Mouse (Mus musculus) hindbrain, embryonic 10.5 days (tissue): ENCODE measurements around the gene Siah1b. TPM values are rescaled to one million over a fixed set of nuclear protein-coding genes. Genes with fewer than 3 reads are reported as not detected.

Experiments
- polyA plus RNA-seq: library from polyadenylated mRNA; unstranded; fragments of >200 nt; fragmentation: Nextera tagmentation; extraction: Ambion mirVana; gene quantifications from 2 replicates; pipeline ENCODE4 v1.2.1, GENCODE M21; 2016

Siah1b gene
- polyA plus RNA-seq, 1 experiment from 2014 or later, result 42.0 TPM

Other genes with a start within 250 kb of the Siah1b start
- gene Ap1s2, start 167.5 kb downstream of the Siah1b start, polyA plus RNA-seq, result 28.7 and 31.8 TPM in 2 replicates
- gene Zrsr2, start 117.8 kb downstream of the Siah1b start, polyA plus RNA-seq, result 53.7 and 61.9 TPM in 2 replicates
- 0.33 and 0.40 TPM in 2 replicates for gene Car5b, start 48.5 kb downstream of the Siah1b start, polyA plus RNA-seq
- gene Cltrn, start 12.3 kb upstream of the Siah1b start, polyA plus RNA-seq, result 0.21 and 0.52 TPM in 2 replicates
- gene Ace2, start 62.8 kb upstream of the Siah1b start, polyA plus RNA-seq, result 0.51 and 0.54 TPM in 2 replicates
- gene Bmx, start 181.7 kb upstream of the Siah1b start, polyA plus RNA-seq, result 0.37 TPM in 2 replicates
- gene Pir, start 192.9 kb upstream of the Siah1b start, polyA plus RNA-seq, result 8.2 and 9.0 TPM in 2 replicates